Mouse (Mus musculus) CD4-positive, CD25-positive, alpha-beta regulatory T cell (primary cell): Measurements from ENCODE around the gene Glrx3. TPM values are rescaled to one million over a fixed set of nuclear protein-coding genes. Genes with fewer than 3 reads are reported as not detected.

Experiments used
- polyA plus RNA-seq: library from polyadenylated mRNA; unstranded; fragments of 100-300 nt; shearing (Covaris generic); gene quantifications from one replicate; pipeline ENCODE4 v1.2.1, GENCODE M21; 2017

Gene Glrx3
- 116 TPM for polyA plus RNA-seq

DNA sequence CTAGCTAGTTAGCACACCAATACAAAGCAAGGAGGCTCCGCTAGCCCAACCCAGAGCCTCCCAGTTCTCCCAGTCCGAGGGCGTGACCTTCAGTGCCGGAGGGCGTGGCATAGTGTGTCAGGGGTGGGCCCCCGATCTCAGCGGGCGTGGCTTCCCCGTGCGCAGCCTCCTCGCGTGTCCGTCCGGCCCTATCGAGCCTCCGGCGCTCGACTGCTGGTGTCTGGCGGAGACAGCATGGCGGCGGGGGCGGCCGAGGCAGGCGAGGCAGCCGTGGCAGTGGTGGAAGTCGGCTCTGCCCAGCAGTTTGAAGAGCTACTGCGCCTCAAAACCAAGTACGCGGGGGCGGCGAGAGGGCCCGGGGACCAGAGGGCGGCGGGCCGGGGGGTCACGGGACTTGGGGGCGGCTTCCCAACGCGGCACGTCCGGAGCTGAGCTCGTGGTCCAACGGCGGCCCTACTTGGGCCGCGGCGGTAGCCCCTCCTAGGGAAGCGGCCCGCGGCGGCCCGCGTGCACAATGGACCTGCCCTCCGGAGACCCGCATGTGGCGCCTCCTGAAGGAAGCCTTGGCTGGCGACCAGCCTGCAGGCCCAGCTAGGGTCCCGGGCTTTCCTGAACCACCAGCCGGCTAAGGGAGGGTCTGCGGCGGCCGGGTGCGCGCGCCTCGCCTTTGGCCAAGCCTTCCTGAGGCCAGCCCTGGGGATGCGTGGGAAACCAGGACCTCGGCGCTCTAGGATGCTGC, at the start of gene Glrx3:
Gene Glrx3, plus strand, starts transcription at position 175 of the 739 bp plus-strand sequence.

DNA sequence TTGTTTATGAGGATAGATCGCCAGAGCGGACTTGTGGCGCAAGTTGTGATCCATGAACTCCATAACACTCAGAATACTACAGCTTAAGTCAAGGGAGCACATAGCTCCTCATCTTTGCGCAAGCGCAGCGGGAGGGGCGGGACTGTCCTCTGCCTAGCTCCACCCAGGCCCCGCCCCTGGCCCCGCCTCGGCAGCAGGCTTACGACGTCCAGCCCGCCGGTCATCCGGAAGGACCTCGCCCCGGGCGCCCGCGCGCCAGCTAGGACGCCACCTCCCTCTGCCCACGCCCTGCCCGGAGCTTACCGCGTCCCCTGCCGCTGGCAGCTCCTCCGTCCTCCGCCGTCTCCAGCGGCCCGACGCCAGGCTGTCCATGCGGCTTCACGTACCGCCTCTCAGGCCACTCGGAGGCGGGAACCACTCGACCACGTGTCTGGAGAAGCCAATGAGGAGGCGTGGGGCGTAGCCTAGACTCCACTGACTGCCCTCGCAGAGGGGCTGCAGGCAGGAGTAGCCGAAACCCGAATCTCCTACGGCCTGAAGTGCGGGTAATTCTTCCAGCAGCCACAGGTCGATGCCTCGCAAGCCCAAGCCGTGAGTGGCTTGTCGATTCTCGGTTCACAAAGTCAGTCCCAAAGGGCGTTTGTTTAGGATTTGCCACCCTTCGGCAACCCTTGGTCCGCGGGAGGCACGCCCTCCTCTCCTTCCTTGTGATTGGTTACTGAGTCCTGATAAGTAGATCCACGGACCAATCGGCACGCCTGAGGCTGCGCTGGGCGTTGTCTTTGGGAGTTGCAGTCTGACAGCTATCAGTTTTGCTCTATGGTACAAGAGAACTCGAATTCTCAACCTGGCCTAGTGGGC, 26.8 kb upstream of the Glrx3 start, which contains the start of gene 9430038I01Rik:
Gene 9430038I01Rik, minus strand, starts transcription at position 426 of the 861 bp plus-strand sequence.

Other genes starting within 250 kb of the Glrx3 start
- gene Ebf3, start 123.2 kb upstream of the Glrx3 start, polyA plus RNA-seq = not detected
- gene 9430038I01Rik, start 26.9 kb upstream of the Glrx3 start, polyA plus RNA-seq = 11.7 TPM